Mouse (Mus musculus): ENCODE data around the gene Rbl2. TPM values are rescaled to one million over a fixed set of nuclear protein-coding genes. Genes with fewer than 3 reads are reported as not detected.
A peak's percentile ranks its signal among the peaks of the same experiment; 100 is the strongest.

The Rbl2 gene
- polyA plus RNA-seq, 1 experiment from 2014 or later, result 17.0 TPM

DNA sequence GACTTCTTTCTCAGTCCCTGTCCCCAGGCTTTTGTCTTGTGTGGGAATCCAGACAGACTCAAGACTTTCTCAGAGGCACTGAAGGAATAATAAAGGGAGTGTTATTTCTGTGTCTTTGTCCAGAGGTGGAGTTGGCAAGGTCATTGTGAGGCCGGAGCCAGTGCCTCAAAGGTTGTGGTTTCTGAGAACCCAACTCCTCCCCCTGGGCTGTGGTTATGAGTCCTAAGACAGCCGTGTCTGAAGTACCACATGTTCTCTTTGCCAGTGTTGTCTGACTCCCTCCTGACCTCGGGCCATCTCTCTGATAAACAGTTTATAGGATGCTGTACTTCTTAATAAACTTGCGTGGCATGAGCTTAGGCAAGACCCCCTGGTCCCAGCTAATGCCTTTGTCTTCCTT, 4.7 kb upstream of the Rbl2 start:
- Histone ChIP-seq H3K4me1 (replicated peaks) (peaks cover 16% of the 10 kb centered on the region), H3K9me3 (replicated peaks) (no peaks in the 10 kb centered on the region), H3K36me3 (no peaks in the 10 kb centered on the region), H3K27me3 (no peaks in the 10 kb centered on the region), H3K27ac (no peak overlapping the region), H3K4me2 (no peak overlapping the region), H3K9ac (no peak overlapping the region), H3K4me3 (no peak overlapping the region)
- no peak for ATAC-seq (replicated peaks; ENCODE audit: insufficient number of reproducible peaks, insufficient read depth, low FRiP score, low read depth)
- 54% methylated on average over 4 of the region's 4 CpGs for WGBS

DNA sequence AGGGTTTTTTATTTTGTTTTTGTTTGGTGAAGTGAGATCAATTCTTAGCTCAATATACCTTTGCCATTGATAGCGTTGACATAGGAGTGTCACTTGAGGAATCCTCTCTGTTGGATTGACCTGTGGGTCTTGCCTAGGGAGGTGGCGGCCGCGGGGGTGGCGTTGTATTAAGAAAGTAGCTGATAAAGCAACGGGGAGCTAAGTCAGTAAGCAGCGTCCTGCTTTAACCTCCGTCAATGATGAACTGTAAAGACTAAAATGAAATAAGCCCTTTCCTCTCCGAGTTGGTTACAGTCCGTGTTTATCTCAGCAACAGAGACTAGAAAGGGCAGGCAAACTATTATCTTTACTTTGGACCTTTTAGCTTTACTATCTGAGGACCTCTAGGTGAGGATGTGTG, 450 bp upstream of the Rbl2 start:
- 8% methylated on average over 10 of the region's 10 CpGs for WGBS
- no peak overlapping the region for H3K27ac ChIP-seq

GRCm38 (mm10) chr8:91070275-91070859, 510 bp downstream of the Rbl2 start:
- Histone ChIP-seq H3K27ac (peak overlapping the region; percentile 89), H3K27me3 (no peaks in the 10 kb centered on the region), H3K36me3 (no peaks in the 10 kb centered on the region), H3K4me1 (replicated peaks) (peaks cover 18% of the 10 kb centered on the region), H3K4me2 (peak overlapping the region; percentile 66), H3K4me3 (peak overlapping the region; percentile 94), H3K9ac (peak overlapping the region; percentile 81), H3K9me3 (replicated peaks) (no peaks in the 10 kb centered on the region)
- 0% methylated on average over 34 of the region's 34 CpGs for WGBS
- peak; percentile 87 for ATAC-seq (replicated peaks; ENCODE audit: insufficient number of reproducible peaks, insufficient read depth, low FRiP score, low read depth)

More for the DNA sequence above, 450 bp upstream of the Rbl2 start:
- no peaks in the 10 kb centered on the region for H3K9me3 ChIP-seq (replicated peaks)
- H3K27me3 ChIP-seq, result no peaks in the 10 kb centered on the region
- ATAC-seq (replicated peaks; ENCODE audit: insufficient number of reproducible peaks, insufficient read depth, low FRiP score, low read depth), result peak; percentile 0; the same call in 1 of the 2 replicates
- no peaks in the 10 kb centered on the region for H3K36me3 ChIP-seq
- H3K4me2 ChIP-seq, result peak overlapping the region; percentile 66
- peaks cover 18% of the 10 kb centered on the region for H3K4me1 ChIP-seq (replicated peaks)
- peak overlapping the region; percentile 94 for H3K4me3 ChIP-seq
- H3K9ac ChIP-seq, result 0 out of 2 replicates have a peak overlapping the region, but pooled peaks have one; percentile 2

DNA sequence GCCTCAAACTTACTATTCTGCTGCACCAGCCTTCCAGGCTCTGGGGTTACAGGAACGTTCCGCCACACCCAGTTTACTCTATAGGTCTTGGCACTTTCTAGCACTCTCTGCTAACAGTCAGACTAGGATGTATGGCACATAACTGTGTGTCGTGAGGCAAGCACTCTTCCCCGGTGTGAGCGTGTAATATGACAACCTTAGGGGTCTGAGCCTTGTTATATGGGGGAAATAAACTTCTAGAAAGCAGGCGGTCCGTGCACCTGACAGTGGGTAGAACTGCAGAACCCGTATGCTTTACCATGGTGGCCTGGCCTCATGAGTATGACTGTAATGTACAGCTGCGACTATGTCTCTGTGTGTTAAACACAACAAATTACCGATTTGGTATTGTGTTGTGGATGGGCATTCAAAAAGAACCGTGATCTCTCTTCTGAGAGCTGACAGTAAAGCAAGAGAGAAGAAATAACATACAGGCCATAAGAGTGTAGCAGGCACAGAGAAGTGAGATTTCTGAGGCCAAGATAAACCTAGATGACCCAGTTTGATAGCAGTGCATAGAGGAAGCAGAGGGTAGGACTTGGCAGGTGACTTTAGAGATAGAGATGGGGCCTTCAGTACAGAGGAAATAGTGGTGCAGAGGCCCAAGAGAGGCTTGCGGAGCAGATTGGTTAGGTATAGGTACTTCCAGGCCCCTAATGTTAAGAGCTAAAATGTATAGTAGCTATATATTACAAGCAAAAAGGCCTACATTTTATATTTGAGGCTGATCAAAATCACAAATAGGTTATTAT, 7.4 kb downstream of the Rbl2 start:
- no peak for ATAC-seq (replicated peaks; ENCODE audit: insufficient number of reproducible peaks, insufficient read depth, low FRiP score, low read depth)
- no peak overlapping the region for H3K4me2 ChIP-seq
- H3K27me3 ChIP-seq, result no peaks in the 10 kb centered on the region
- H3K4me1 ChIP-seq (replicated peaks), result no peaks in the 10 kb centered on the region
- no peak overlapping the region for H3K4me3 ChIP-seq
- H3K9ac ChIP-seq, result no peak overlapping the region
- peaks cover 24% of the 10 kb centered on the region for H3K36me3 ChIP-seq
- WGBS, result 87% methylated on average over 12 of the region's 12 CpGs
- no peak overlapping the region for H3K27ac ChIP-seq
- no peaks in the 10 kb centered on the region for H3K9me3 ChIP-seq (replicated peaks)

DNA sequence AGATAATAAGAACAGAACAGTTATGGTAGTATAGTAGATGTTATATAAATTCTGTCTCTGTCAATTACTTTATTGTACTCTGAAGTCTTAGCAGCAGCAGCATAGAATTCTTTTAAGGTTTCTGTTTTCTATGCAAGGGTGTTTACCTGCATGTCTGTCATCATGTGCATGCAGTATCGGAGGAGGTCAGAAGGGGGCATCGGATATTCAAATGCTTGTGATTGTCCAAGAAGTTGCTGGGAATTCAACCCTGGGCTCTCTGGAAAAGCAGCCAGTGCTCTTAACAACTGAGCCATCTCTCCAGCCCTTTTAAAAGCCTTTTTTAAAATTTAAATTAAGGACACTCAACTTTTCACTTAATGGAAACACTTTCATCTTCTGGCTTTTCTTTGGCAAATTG, 9.8 kb downstream of the Rbl2 start:
- Histone ChIP-seq H3K27ac (no peak overlapping the region), H3K36me3 (peaks cover 31% of the 10 kb centered on the region), H3K4me2 (no peak overlapping the region), H3K4me3 (no peak overlapping the region), H3K9ac (no peak overlapping the region), H3K4me1 (replicated peaks) (no peaks in the 10 kb centered on the region), H3K9me3 (replicated peaks) (no peaks in the 10 kb centered on the region), H3K27me3 (no peaks in the 10 kb centered on the region)
- 90% methylated on average over 2 of the region's 2 CpGs for WGBS
- no peak for ATAC-seq (replicated peaks; ENCODE audit: insufficient number of reproducible peaks, insufficient read depth, low FRiP score, low read depth)

GRCm38 (mm10) chr8:91081911-91082310, 12.1 kb downstream of the Rbl2 start:
- Histone ChIP-seq H3K36me3 (peaks cover 39% of the 10 kb centered on the region), H3K4me2 (no peak overlapping the region)
- ATAC-seq (replicated peaks; ENCODE audit: insufficient number of reproducible peaks, insufficient read depth, low FRiP score, low read depth), result no peak

GRCm38 (mm10) chr8:91082428-91082827, 12.6 kb downstream of the Rbl2 start:
- H3K4me3 ChIP-seq, result no peak overlapping the region
- H3K36me3 ChIP-seq, result peaks cover 39% of the 10 kb centered on the region
- H3K27me3 ChIP-seq, result no peaks in the 10 kb centered on the region
- no peak overlapping the region for H3K27ac ChIP-seq
- WGBS, result 89% methylated on average over 12 of the region's 12 CpGs
- H3K4me1 ChIP-seq (replicated peaks), result no peaks in the 10 kb centered on the region
- no peak overlapping the region for H3K4me2 ChIP-seq
- H3K9ac ChIP-seq, result no peak overlapping the region
- 0 out of 2 replicates have a peak, but pooled peaks have one; percentile 47 for ATAC-seq (replicated peaks; ENCODE audit: insufficient number of reproducible peaks, insufficient read depth, low FRiP score, low read depth)
- no peaks in the 10 kb centered on the region for H3K9me3 ChIP-seq (replicated peaks)

More at GRCm38 (mm10) chr8:91081911-91082310, 12.1 kb downstream of the Rbl2 start:
- Histone ChIP-seq H3K4me3 (no peak overlapping the region), H3K27ac (no peak overlapping the region), H3K9ac (no peak overlapping the region), H3K9me3 (replicated peaks) (no peaks in the 10 kb centered on the region), H3K4me1 (replicated peaks) (no peaks in the 10 kb centered on the region), H3K27me3 (no peaks in the 10 kb centered on the region)
- WGBS, result 69% methylated on average over 7 of the region's 7 CpGs

DNA sequence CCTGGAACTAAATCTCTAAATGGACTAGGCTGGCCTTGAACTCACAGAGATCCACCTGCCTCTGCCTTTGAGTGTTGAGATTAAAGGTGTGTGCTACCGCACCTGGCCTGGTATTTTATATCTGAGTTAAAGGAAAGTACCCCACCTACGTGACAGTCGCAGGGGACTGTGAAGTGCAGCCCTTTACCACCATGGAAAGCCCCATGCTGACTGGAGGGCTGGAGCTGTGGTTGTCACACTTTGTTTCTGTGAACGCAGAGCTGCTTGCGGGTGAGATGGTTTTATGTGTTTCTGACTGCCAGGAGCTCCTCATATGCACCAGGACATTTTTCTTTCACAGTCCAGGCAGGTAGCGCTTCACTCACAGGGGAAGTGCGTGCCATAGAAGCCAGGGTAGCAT, 18.6 kb downstream of the Rbl2 start:
- Histone ChIP-seq H3K36me3 (peaks cover 57% of the 10 kb centered on the region), H3K9ac (no peak overlapping the region), H3K9me3 (replicated peaks) (no peaks in the 10 kb centered on the region), H3K4me2 (no peak overlapping the region), H3K4me3 (no peak overlapping the region), H3K4me1 (replicated peaks) (no peaks in the 10 kb centered on the region), H3K27ac (no peak overlapping the region), H3K27me3 (no peaks in the 10 kb centered on the region)
- WGBS, result 89% methylated on average over 7 of the region's 7 CpGs
- ATAC-seq (replicated peaks; ENCODE audit: insufficient number of reproducible peaks, insufficient read depth, low FRiP score, low read depth), result no peak

GRCm38 (mm10) chr8:91089601-91090000, 19.7 kb downstream of the Rbl2 start:
- Histone ChIP-seq H3K4me3 (no peak overlapping the region), H3K27ac (no peak overlapping the region), H3K4me2 (no peak overlapping the region), H3K36me3 (peaks cover 53% of the 10 kb centered on the region), H3K4me1 (replicated peaks) (no peaks in the 10 kb centered on the region), H3K27me3 (no peaks in the 10 kb centered on the region), H3K9me3 (replicated peaks) (no peaks in the 10 kb centered on the region), H3K9ac (no peak overlapping the region)
- WGBS, result 89% methylated on average over 2 of the region's 2 CpGs
- no peak for ATAC-seq (replicated peaks; ENCODE audit: insufficient number of reproducible peaks, insufficient read depth, low FRiP score, low read depth)

DNA sequence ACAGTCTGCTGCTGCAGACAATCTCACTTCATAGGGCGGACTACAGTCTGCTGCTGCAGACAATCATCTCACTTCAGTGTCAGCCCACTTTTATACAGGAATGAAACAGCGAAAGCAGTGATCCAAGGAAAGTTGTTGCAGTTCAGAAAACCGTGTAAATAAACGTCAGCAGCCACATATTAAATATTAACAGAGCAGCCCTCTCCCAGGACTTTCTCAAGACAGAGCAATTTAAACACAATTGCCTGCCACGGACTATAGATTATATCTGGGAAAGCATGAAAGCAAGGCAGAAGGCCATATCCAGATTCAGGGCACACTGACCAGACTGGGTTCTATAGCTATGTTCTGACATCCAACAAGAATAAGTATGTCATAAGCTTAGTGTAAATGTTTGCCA, 24.3 kb downstream of the Rbl2 start:
- no peaks in the 10 kb centered on the region for H3K9me3 ChIP-seq (replicated peaks)
- H3K27me3 ChIP-seq, result no peaks in the 10 kb centered on the region
- WGBS, result 83% methylated on average over 5 of the region's 5 CpGs
- no peak overlapping the region for H3K4me2 ChIP-seq
- H3K4me1 ChIP-seq (replicated peaks), result no peaks in the 10 kb centered on the region; the same call in 1 of the 2 replicates
- H3K9ac ChIP-seq, result no peak overlapping the region
- no peak overlapping the region for H3K4me3 ChIP-seq
- ATAC-seq (replicated peaks; ENCODE audit: insufficient number of reproducible peaks, insufficient read depth, low FRiP score, low read depth), result no peak
- H3K36me3 ChIP-seq, result peaks cover 56% of the 10 kb centered on the region
- no peak overlapping the region for H3K27ac ChIP-seq

DNA sequence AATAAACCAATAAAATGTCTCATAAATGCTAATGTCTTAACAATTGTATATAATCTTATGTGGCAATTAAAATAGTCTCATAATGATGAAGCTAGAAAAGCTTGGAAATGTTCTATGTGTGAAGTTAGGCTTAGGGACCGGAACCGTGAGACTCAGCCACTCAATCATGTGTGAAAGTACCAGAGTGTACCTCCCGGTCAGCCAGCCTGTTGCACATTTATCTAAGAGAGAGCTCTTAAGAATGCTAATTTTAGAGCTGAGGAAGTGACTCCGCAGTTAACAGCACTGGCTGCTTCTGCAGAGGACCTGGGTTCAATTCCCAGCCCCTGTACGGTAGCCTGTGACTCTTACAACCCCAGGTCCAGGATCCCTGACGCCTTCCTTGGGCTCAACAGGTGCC, 28.2 kb downstream of the Rbl2 start:
- H3K27me3 ChIP-seq, result no peaks in the 10 kb centered on the region
- 57% methylated on average over 6 of the region's 6 CpGs for WGBS
- no peaks in the 10 kb centered on the region; the same call in 1 of the 2 replicates for H3K4me1 ChIP-seq (replicated peaks)
- no peak overlapping the region for H3K27ac ChIP-seq
- ATAC-seq (replicated peaks; ENCODE audit: insufficient number of reproducible peaks, insufficient read depth, low FRiP score, low read depth), result no peak
- no peaks in the 10 kb centered on the region for H3K9me3 ChIP-seq (replicated peaks)
- peaks cover 46% of the 10 kb centered on the region for H3K36me3 ChIP-seq
- no peak overlapping the region for H3K4me3 ChIP-seq
- H3K9ac ChIP-seq, result no peak overlapping the region
- no peak overlapping the region for H3K4me2 ChIP-seq

All from heart, embryonic 15.5 days (tissue).